Mouse (Mus musculus) cerebellum, adult 18-20 months (tissue): Measurements from ENCODE around the gene Maco1.
"Not testable (repeated sequence)": the region's sequence is repeated elsewhere in the genome, so short reads cannot be mapped to it uniquely, and the experiment has no call there.

Experiments used
- DNase-seq, 2 experiments: peaks; one replicate each; pipeline ENCODE4 v3.0.0; 2021

Gene Maco1

GRCm38 (mm10) chr4:134856501-134856900 lies 3.4 kb upstream of the Maco1 start:
- no peak for DNase-seq

GRCm38 (mm10) chr4:134856056-134856455 lies 2.9 kb upstream of the Maco1 start:
- no peak for DNase-seq

GRCm38 (mm10) chr4:134855371-134855770 lies 2.2 kb upstream of the Maco1 start:
- no peak for DNase-seq

- DNase-seq: peak; percentile 92 to 97
These were observed 716 bp upstream of the Maco1 start for GRCm38 (mm10) chr4:134853637-134854485.

GRCm38 (mm10) chr4:134852438-134853255 lies 498 bp downstream of the Maco1 start:
- peak in 1 of 2 experiments; percentile 30 for DNase-seq

- peak; percentile 21 to 22 for DNase-seq
These were observed 1.3 kb downstream of the Maco1 start for GRCm38 (mm10) chr4:134851876-134852275.

- DNase-seq: no peak
These were observed 1.9 kb downstream of the Maco1 start for GRCm38 (mm10) chr4:134851236-134851635.

GRCm38 (mm10) chr4:134850551-134850950 lies 2.6 kb downstream of the Maco1 start:
- DNase-seq: no peak

- DNase-seq: no peak
These were observed 5.6 kb downstream of the Maco1 start for GRCm38 (mm10) chr4:134847587-134847986.

GRCm38 (mm10) chr4:134843566-134843965 lies 9.6 kb downstream of the Maco1 start:
- peak; percentile 32 to 54 for DNase-seq

GRCm38 (mm10) chr4:134840231-134840630 lies 12.9 kb downstream of the Maco1 start:
- no peak for DNase-seq

- not testable (repeated sequence) for DNase-seq
These were observed 14.4 kb downstream of the Maco1 start for GRCm38 (mm10) chr4:134838706-134839105.

GRCm38 (mm10) chr4:134838221-134838620 lies 14.9 kb downstream of the Maco1 start:
- no peak for DNase-seq

- no peak for DNase-seq
These were observed 17.7 kb downstream of the Maco1 start for GRCm38 (mm10) chr4:134835486-134835885.

GRCm38 (mm10) chr4:134831934-134832333 lies 21.2 kb downstream of the Maco1 start:
- DNase-seq: no peak

GRCm38 (mm10) chr4:134827806-134828205 lies 25.3 kb downstream of the Maco1 start:
- DNase-seq: no peak

GRCm38 (mm10) chr4:134826348-134826747 lies 26.8 kb downstream of the Maco1 start:
- no peak for DNase-seq

GRCm38 (mm10) chr4:134825864-134826263 lies 27.3 kb downstream of the Maco1 start:
- DNase-seq: not testable (repeated sequence)

- no peak for DNase-seq
These were observed 29.6 kb downstream of the Maco1 start for GRCm38 (mm10) chr4:134823560-134823959.

- DNase-seq: no peak
These were observed 32.1 kb downstream of the Maco1 start for GRCm38 (mm10) chr4:134821061-134821460.

GRCm38 (mm10) chr4:134817706-134818105 lies 35.4 kb downstream of the Maco1 start:
- DNase-seq: no peak

GRCm38 (mm10) chr4:134814229-134814571 lies 38.9 kb downstream of the Maco1 start:
- no peak for DNase-seq

GRCm38 (mm10) chr4:134813406-134814228 lies 39.5 kb downstream of the Maco1 start:
- no peak for DNase-seq
